Mouse (Mus musculus): Measurements from ENCODE around the gene Zfp106. TPM values are rescaled to one million over a fixed set of nuclear protein-coding genes. Genes with fewer than 3 reads are reported as not detected.
"Not testable (repeated sequence)": the region's sequence is repeated elsewhere in the genome, so short reads cannot be mapped to it uniquely, and the experiment has no call there.

Zfp106 gene
- polyA plus RNA-seq, 1 experiment from 2014 or later = 53.0 TPM

DNA sequence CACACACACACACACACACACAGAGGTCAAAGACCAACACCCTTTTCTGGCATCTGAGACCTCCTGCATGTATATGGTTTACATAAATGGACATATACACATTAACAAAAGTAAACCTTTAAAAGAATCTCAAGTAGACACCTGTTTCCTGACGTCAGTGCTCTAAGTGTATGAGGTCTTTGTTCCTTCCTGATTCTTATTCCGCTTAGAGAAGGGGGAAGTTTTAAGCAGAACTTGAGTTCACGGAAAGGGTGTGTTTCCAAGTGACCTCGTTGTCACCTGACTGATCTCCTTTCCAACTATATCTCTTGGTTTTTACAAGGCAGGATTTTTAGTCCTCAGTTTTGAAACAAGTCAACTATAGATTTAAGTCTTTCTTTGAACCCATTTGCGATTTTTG lies 14.6 kb upstream of the Zfp106 start:
- Histone ChIP-seq H3K4me1 (ENCODE audit: control insufficient read depth in 2 of 2, insufficient read depth in 2 of 2, low read length in 2 of 2) (no peaks in the 10 kb centered on the region; a peak in 1 of 4 replicates), H3K9me3 (ENCODE audit: control insufficient read depth, low read length) (no peaks in the 10 kb centered on the region), H3K4me2 (ENCODE audit: low read length) (no peak overlapping the region), H3K9ac (ENCODE audit: low read length) (no peak overlapping the region), H3K4me3 (ENCODE audit: control insufficient read depth in 1 of 2, insufficient read depth in 1 of 2, low read depth in 1 of 2, low read length in 2 of 2) (no peak overlapping the region), H3K27ac (replicated peaks in 1 of 2; ENCODE audit: control insufficient read depth in 1 of 2, insufficient read depth in 1 of 2, low read depth in 2 of 2, low read length in 2 of 2) (no peak overlapping the region), H3K27me3 (ENCODE audit: control insufficient read depth, insufficient read depth, low read length) (no peaks in the 10 kb centered on the region), H3K36me3 (ENCODE audit: control insufficient read depth, insufficient read depth, low read length) (peaks cover 2% of the 10 kb centered on the region; the same call in 1 of the 2 replicates)
- ATAC-seq (ENCODE audit: insufficient number of reproducible peaks, insufficient read depth, low FRiP score, low read depth) = no peak
- 70% methylated on average over 5 of the region's 5 CpGs for WGBS

DNA sequence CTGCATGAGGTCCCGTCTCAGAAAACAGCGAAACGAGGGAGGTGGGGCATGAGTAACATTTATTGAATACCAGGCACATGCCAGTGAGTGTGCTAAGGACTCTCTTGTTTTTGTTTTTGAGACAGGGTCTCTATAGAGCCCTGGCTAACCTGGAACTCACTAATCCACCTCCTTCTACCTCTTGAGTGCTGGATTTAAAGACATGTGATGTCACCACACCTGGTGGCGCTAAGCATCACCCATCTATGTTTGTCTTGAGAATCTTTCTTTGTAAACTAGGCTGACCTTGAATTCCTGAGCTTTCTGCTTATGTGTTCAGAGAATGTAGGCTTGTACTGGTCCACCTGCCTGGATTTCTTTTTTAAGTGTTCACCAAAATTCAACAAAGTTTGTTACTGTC lies 14.2 kb upstream of the Zfp106 start:
- Histone ChIP-seq H3K4me3 (ENCODE audit: control insufficient read depth in 1 of 2, insufficient read depth in 1 of 2, low read depth in 1 of 2, low read length in 2 of 2) (no peak overlapping the region), H3K4me2 (ENCODE audit: low read length) (no peak overlapping the region), H3K9me3 (ENCODE audit: control insufficient read depth, low read length) (no peaks in the 10 kb centered on the region), H3K27me3 (ENCODE audit: control insufficient read depth, insufficient read depth, low read length) (no peaks in the 10 kb centered on the region), H3K27ac (replicated peaks in 1 of 2; ENCODE audit: control insufficient read depth in 1 of 2, insufficient read depth in 1 of 2, low read depth in 2 of 2, low read length in 2 of 2) (no peak overlapping the region), H3K36me3 (ENCODE audit: control insufficient read depth, insufficient read depth, low read length) (peaks cover 2% of the 10 kb centered on the region; the same call in 1 of the 2 replicates), H3K9ac (ENCODE audit: low read length) (no peak overlapping the region), H3K4me1 (ENCODE audit: control insufficient read depth in 2 of 2, insufficient read depth in 2 of 2, low read length in 2 of 2) (no peaks in the 10 kb centered on the region; a peak in 1 of 4 replicates)
- no peak for ATAC-seq (ENCODE audit: insufficient number of reproducible peaks, insufficient read depth, low FRiP score, low read depth)
- WGBS = 68% methylated on average over 4 of the region's 4 CpGs

DNA sequence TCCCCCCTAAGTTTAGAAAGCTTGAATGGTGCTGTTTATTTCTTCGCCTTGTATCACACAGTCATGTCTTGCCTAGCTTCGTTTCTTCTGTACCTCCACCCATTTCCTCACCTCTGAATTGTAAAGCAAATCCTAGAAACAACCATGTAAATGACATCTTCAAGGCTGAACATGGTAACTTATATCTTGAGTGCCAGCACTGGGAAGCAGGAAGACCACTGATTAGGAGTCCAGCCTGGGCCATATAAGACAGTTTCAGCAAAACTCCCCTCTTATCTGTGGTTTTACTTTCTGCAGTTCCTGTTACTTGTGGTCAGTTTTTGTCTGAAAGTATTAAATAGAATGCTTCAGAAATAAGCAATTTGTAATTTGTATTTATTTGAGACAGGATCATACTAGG lies 12.3 kb upstream of the Zfp106 start:
- 79% methylated on average over 2 of the region's 2 CpGs for WGBS
- Histone ChIP-seq H3K9ac (ENCODE audit: low read length) (no peak overlapping the region), H3K27ac (replicated peaks in 1 of 2; ENCODE audit: control insufficient read depth in 1 of 2, insufficient read depth in 1 of 2, low read depth in 2 of 2, low read length in 2 of 2) (no peak overlapping the region), H3K4me2 (ENCODE audit: low read length) (no peak overlapping the region), H3K27me3 (ENCODE audit: control insufficient read depth, insufficient read depth, low read length) (no peaks in the 10 kb centered on the region), H3K4me1 (ENCODE audit: control insufficient read depth in 2 of 2, insufficient read depth in 2 of 2, low read length in 2 of 2) (no peaks in the 10 kb centered on the region; a peak in 1 of 4 replicates), H3K36me3 (ENCODE audit: control insufficient read depth, insufficient read depth, low read length) (peaks cover 12% of the 10 kb centered on the region), H3K9me3 (ENCODE audit: control insufficient read depth, low read length) (no peaks in the 10 kb centered on the region), H3K4me3 (ENCODE audit: control insufficient read depth in 1 of 2, insufficient read depth in 1 of 2, low read depth in 1 of 2, low read length in 2 of 2) (no peak overlapping the region)
- no peak for ATAC-seq (ENCODE audit: insufficient number of reproducible peaks, insufficient read depth, low FRiP score, low read depth)

DNA sequence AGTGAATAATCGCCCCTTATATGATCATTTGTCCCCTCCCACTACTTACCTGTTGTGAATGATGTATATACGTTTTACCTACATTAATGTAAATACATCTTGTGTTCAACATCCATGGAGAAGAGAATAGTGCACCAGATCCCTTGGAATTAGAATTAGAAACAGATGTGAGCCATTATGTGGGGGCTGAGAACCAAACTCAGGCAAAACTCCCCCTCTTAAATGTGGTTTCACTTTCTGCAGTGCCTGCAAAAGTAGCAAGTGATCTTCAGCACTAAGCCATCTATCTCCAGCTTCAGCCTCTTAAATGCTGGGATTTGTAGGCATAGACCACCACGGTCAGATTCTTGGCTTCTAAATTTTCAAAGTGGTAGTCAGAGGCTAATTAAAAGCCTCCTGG lies 11.5 kb upstream of the Zfp106 start:
- H3K36me3 ChIP-seq (ENCODE audit: control insufficient read depth, insufficient read depth, low read length) = peaks cover 12% of the 10 kb centered on the region
- no peaks in the 10 kb centered on the region for H3K9me3 ChIP-seq (ENCODE audit: control insufficient read depth, low read length)
- H3K4me3 ChIP-seq (ENCODE audit: control insufficient read depth in 1 of 2, insufficient read depth in 1 of 2, low read depth in 1 of 2, low read length in 2 of 2) = no peak overlapping the region
- H3K27ac ChIP-seq (replicated peaks in 1 of 2; ENCODE audit: control insufficient read depth in 1 of 2, insufficient read depth in 1 of 2, low read depth in 2 of 2, low read length in 2 of 2) = no peak overlapping the region
- no peaks in the 10 kb centered on the region for H3K27me3 ChIP-seq (ENCODE audit: control insufficient read depth, insufficient read depth, low read length)
- no peaks in the 10 kb centered on the region; a peak in 1 of 4 replicates for H3K4me1 ChIP-seq (ENCODE audit: control insufficient read depth in 2 of 2, insufficient read depth in 2 of 2, low read length in 2 of 2)
- ATAC-seq (ENCODE audit: insufficient number of reproducible peaks, insufficient read depth, low FRiP score, low read depth) = no peak
- WGBS = 87% methylated on average over 3 of the region's 3 CpGs
- H3K9ac ChIP-seq (ENCODE audit: low read length) = no peak overlapping the region
- H3K4me2 ChIP-seq (ENCODE audit: low read length) = no peak overlapping the region

DNA sequence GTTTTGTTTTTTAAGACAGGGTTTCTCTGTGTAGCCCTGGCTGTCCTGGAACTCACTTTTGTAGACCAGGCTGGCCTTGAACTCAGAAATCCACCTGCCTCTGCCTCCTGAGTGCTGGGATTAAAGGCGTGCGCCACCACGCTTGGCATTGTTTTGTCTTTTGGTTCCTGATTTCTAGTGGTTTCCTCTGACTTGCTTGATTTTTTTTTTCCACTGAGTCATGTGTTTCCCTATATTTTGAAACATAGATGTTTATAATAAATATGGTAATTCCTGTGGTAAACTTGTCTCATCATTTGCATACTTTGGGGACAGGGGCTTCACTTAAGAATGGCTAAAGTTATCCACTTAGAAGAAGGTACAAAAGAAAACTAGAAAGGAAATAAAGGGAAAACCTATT lies 8.5 kb upstream of the Zfp106 start:
- 86% methylated on average over 3 of the region's 3 CpGs for WGBS
- not testable (repeated sequence) for H3K27ac ChIP-seq (replicated peaks in 1 of 2; ENCODE audit: control insufficient read depth in 1 of 2, insufficient read depth in 1 of 2, low read depth in 2 of 2, low read length in 2 of 2); H3K4me3 ChIP-seq (ENCODE audit: control insufficient read depth in 1 of 2, insufficient read depth in 1 of 2, low read depth in 1 of 2, low read length in 2 of 2); ATAC-seq (ENCODE audit: insufficient number of reproducible peaks, insufficient read depth, low FRiP score, low read depth); H3K9me3 ChIP-seq (ENCODE audit: control insufficient read depth, low read length); H3K4me2 ChIP-seq (ENCODE audit: low read length); H3K27me3 ChIP-seq (ENCODE audit: control insufficient read depth, insufficient read depth, low read length); H3K9ac ChIP-seq (ENCODE audit: low read length); H3K4me1 ChIP-seq (ENCODE audit: control insufficient read depth in 2 of 2, insufficient read depth in 2 of 2, low read length in 2 of 2)
- peaks cover 12% of the 10 kb centered on the region for H3K36me3 ChIP-seq (ENCODE audit: control insufficient read depth, insufficient read depth, low read length)

DNA sequence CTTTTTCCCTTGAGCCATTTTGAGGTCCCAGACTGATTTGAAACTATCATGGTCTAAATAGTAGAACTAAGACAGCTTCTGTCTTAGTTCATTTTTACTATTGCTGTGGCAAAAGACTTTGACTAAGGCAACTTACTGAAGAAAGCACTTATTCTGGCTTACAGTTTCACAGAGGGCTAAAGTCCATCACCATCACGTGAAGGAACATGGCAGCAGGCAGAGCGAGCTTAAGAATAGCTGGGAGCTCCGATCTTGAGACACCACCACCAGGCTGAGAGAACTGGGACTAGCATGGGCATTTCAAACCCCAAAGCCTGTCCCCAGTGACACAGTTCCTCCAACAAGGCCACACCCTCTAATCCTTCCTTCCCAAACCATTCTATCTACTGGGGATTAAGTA lies 7.4 kb upstream of the Zfp106 start:
- Histone ChIP-seq H3K27me3 (ENCODE audit: control insufficient read depth, insufficient read depth, low read length) (no peaks in the 10 kb centered on the region), H3K4me1 (ENCODE audit: control insufficient read depth in 2 of 2, insufficient read depth in 2 of 2, low read length in 2 of 2) (peaks cover 0 to 8% of the 10 kb centered on the region in 2 experiments; a peak in 2 of 4 replicates), H3K4me3 (ENCODE audit: control insufficient read depth in 1 of 2, insufficient read depth in 1 of 2, low read depth in 1 of 2, low read length in 2 of 2) (no peak overlapping the region), H3K36me3 (ENCODE audit: control insufficient read depth, insufficient read depth, low read length) (peaks cover 12% of the 10 kb centered on the region), H3K9me3 (ENCODE audit: control insufficient read depth, low read length) (no peaks in the 10 kb centered on the region), H3K27ac (replicated peaks in 1 of 2; ENCODE audit: control insufficient read depth in 1 of 2, insufficient read depth in 1 of 2, low read depth in 2 of 2, low read length in 2 of 2) (no peak overlapping the region), H3K4me2 (ENCODE audit: low read length) (no peak overlapping the region), H3K9ac (ENCODE audit: low read length) (no peak overlapping the region)
- no peak for ATAC-seq (ENCODE audit: insufficient number of reproducible peaks, insufficient read depth, low FRiP score, low read depth)
- 89% methylated on average over 3 of the region's 3 CpGs for WGBS

DNA sequence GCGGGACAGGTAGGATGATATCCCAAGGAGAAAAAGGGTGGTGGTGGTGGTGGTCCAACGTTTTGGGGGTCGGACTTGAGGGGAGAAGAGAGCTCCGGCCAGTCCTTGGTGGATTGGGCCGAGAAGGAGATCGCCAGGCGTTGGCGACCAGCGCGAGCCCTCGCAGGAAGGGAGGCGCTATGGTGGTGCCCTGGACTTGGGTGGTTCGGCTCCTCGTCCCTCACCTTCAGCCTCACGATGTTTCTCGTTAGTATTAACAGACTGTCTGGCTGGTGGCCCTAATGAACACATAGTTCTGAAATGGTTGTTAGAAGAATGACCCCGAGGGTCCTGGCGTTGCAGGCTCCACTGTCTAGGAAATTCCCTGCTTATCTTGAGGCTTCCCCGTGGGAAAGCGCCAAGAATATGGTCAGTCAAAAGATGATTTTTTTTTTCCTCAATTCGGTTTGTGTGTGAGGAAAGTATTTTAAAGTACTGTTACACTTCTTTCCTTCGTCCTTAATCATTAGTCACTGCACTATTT lies 4.2 kb upstream of the Zfp106 start:
- WGBS = under 1% methylated on average over 21 of the region's 22 CpGs
- peak; percentile 57 for ATAC-seq (ENCODE audit: insufficient number of reproducible peaks, insufficient read depth, low FRiP score, low read depth)

More for the DNA sequence above, 4.2 kb upstream of the Zfp106 start:
- H3K4me1 ChIP-seq (ENCODE audit: control insufficient read depth in 2 of 2, insufficient read depth in 2 of 2, low read length in 2 of 2) = peaks cover 0 to 8% of the 10 kb centered on the region in 2 experiments; a peak in 2 of 4 replicates
- peak overlapping the region; percentile 64 for H3K4me2 ChIP-seq (ENCODE audit: low read length)
- peaks cover 12% of the 10 kb centered on the region for H3K36me3 ChIP-seq (ENCODE audit: control insufficient read depth, insufficient read depth, low read length)
- H3K27me3 ChIP-seq (ENCODE audit: control insufficient read depth, insufficient read depth, low read length) = no peaks in the 10 kb centered on the region
- peak overlapping the region; percentile 86 to 89 for H3K27ac ChIP-seq (replicated peaks in 1 of 2; ENCODE audit: control insufficient read depth in 1 of 2, insufficient read depth in 1 of 2, low read depth in 2 of 2, low read length in 2 of 2)
- peak overlapping the region; percentile 68 to 74 for H3K4me3 ChIP-seq (ENCODE audit: control insufficient read depth in 1 of 2, insufficient read depth in 1 of 2, low read depth in 1 of 2, low read length in 2 of 2)
- H3K9me3 ChIP-seq (ENCODE audit: control insufficient read depth, low read length) = no peaks in the 10 kb centered on the region
- peak overlapping the region; percentile 80 for H3K9ac ChIP-seq (ENCODE audit: low read length)

Data from heart, embryonic 14.5 days (tissue).